Mouse (Mus musculus): ENCODE data around the gene Slf2. TPM values are rescaled to one million over a fixed set of nuclear protein-coding genes. Genes with fewer than 3 reads are reported as not detected.

Slf2 gene
- polyA plus RNA-seq, 1 experiment from 2014 or later, result 57.0 TPM

DNA sequence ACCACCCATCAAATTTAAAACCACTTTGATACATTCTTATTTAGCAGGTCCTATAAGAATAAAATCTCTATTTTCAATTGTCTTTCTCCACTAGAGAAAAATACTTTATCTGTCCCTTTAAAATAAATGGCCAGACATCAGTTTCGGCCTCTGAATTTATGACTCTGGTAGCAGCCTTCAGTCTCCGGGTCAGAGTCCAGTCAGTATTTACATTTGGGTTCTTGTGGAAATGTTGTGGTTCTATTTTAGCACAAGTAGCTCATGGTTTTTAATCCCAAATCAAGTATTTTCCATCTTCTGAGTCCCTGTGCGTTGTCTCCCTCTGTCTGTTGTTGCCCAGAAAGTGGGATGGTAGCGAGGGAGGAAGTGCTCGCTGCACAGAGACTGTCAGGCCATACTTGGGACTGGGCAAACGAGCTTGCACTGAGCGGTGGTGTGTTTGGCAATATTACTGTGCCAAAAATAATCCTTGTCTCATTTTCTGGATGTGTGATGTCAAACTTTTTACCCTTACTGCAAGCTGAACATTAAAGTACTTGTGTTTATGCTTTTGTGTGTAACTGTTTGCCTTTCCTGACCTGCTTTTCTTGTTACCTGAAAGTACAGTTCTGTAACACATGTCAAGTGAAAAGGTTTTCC, 51.6 kb downstream of the Slf2 start:
- H3K9me3 ChIP-seq (ENCODE audit: control insufficient read depth, low read length), result no peaks in the 10 kb centered on the region
- DNase-seq (ENCODE audit: low spot score) (no peak), ATAC-seq (ENCODE audit: insufficient number of reproducible peaks, low FRiP score, low TSS enrichment, low read depth) (no peak)
- no peak overlapping the region for H3K4me3 ChIP-seq (ENCODE audit: low read depth, low read length)
- H3K4me2 ChIP-seq (ENCODE audit: low read depth, severe bottlenecking), result no peak overlapping the region
- H3K9ac ChIP-seq (ENCODE audit: low read length), result no peak overlapping the region
- WGBS, result 87% methylated on average over 7 of the region's 7 CpGs
- H3K27ac ChIP-seq (replicated peaks; ENCODE audit: low read depth, low read length), result no peak overlapping the region
- no peaks in the 10 kb centered on the region for H3K27me3 ChIP-seq (ENCODE audit: control insufficient read depth, insufficient read depth, low read length)
- no peaks in the 10 kb centered on the region for H3K4me1 ChIP-seq (ENCODE audit: control insufficient read depth, insufficient read depth, low read length)
- peaks cover 11% of the 10 kb centered on the region; the same call in 1 of the 2 replicates for H3K36me3 ChIP-seq (ENCODE audit: control insufficient read depth, insufficient read depth, low read length)

GRCm38 (mm10) chr19:44983366-44983765, 52.4 kb downstream of the Slf2 start:
- H3K4me1 ChIP-seq (ENCODE audit: control insufficient read depth, insufficient read depth, low read length), result no peaks in the 10 kb centered on the region
- H3K4me2 ChIP-seq (ENCODE audit: low read depth, severe bottlenecking), result no peak overlapping the region
- DNase-seq (ENCODE audit: low spot score) (no peak), ATAC-seq (ENCODE audit: insufficient number of reproducible peaks, low FRiP score, low TSS enrichment, low read depth) (no peak)
- no peak overlapping the region for H3K9ac ChIP-seq (ENCODE audit: low read length)
- no peak overlapping the region for H3K27ac ChIP-seq (replicated peaks; ENCODE audit: low read depth, low read length)
- H3K9me3 ChIP-seq (ENCODE audit: control insufficient read depth, low read length), result no peaks in the 10 kb centered on the region
- H3K27me3 ChIP-seq (ENCODE audit: control insufficient read depth, insufficient read depth, low read length), result no peaks in the 10 kb centered on the region
- peaks cover 9% of the 10 kb centered on the region; the same call in 1 of the 2 replicates for H3K36me3 ChIP-seq (ENCODE audit: control insufficient read depth, insufficient read depth, low read length)
- WGBS, result 93% methylated on average over 6 of the region's 6 CpGs
- no peak overlapping the region for H3K4me3 ChIP-seq (ENCODE audit: low read depth, low read length)

DNA sequence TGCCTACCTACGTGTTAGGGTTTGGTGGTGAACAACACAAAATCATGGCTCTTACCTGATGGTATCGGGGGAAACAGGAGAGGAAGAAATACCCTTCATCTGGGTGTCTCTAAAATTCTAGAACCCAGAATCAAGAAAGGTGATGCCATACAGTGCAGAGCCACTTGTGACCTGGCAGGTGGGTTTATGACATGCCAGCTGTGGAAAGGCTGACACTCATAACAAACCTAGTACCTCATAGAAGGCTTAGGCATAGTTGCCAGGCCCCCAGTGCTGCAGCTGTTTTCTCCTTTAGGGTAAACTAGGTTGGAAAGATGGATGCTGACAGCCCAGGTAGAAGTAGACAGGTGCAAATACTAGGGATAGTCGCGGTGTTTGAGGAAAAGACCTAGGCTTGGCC, 53.5 kb downstream of the Slf2 start:
- H3K4me3 ChIP-seq (ENCODE audit: low read depth, low read length), result no peak overlapping the region
- DNase-seq (ENCODE audit: low spot score) (no peak), ATAC-seq (ENCODE audit: insufficient number of reproducible peaks, low FRiP score, low TSS enrichment, low read depth) (no peak)
- WGBS, result 98% methylated on average over 4 of the region's 4 CpGs
- H3K9me3 ChIP-seq (ENCODE audit: control insufficient read depth, low read length), result no peaks in the 10 kb centered on the region
- no peak overlapping the region for H3K27ac ChIP-seq (replicated peaks; ENCODE audit: low read depth, low read length)
- peaks cover 2% of the 10 kb centered on the region for H3K4me1 ChIP-seq (ENCODE audit: control insufficient read depth, insufficient read depth, low read length)
- no peak overlapping the region for H3K4me2 ChIP-seq (ENCODE audit: low read depth, severe bottlenecking)
- H3K27me3 ChIP-seq (ENCODE audit: control insufficient read depth, insufficient read depth, low read length), result no peaks in the 10 kb centered on the region
- H3K36me3 ChIP-seq (ENCODE audit: control insufficient read depth, insufficient read depth, low read length), result peaks cover 9% of the 10 kb centered on the region; the same call in 1 of the 2 replicates
- no peak overlapping the region for H3K9ac ChIP-seq (ENCODE audit: low read length)

DNA sequence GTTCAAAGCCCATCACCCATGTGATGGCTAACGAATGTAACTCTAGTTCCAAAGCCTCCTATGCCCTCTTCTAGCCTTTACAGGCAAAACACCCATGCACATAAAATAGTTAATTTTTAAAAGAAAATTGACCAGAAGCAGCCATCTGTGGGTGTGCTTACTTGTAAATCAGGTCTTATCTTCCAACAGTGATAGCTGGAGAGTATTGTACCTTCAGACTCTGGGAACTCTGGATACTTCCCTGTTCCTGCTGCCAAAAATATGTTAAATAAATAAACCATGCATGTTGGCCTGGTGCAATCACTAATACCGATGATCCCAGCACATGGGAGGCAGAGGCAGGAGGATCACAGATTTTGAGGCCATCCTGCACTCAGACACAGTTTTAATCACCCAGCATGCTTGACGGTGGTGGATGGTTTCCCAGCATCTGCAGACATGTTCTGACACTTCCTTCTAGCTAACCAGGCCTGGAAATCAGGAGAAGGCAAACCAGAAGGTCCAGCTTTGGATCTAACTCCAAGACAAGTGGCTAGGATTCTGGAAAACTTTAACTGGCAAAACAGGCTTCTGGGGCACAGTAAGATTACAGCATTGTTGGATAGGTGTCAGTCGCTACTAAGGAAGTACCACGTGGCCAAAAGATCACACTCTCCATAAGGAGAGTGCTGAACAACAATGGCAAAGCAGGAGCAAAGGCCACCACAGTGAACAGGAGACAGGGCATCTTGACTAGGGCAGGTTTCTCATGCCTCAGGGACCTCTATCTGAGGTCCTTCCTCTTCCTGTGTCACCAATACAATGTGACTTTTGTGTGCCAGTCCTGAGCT, 54.4 kb downstream of the Slf2 start:
- H3K4me1 ChIP-seq (ENCODE audit: control insufficient read depth, insufficient read depth, low read length), result peaks cover 12% of the 10 kb centered on the region
- H3K27ac ChIP-seq (replicated peaks; ENCODE audit: low read depth, low read length), result no peak overlapping the region
- no peaks in the 10 kb centered on the region for H3K9me3 ChIP-seq (ENCODE audit: control insufficient read depth, low read length)
- no peaks in the 10 kb centered on the region for H3K27me3 ChIP-seq (ENCODE audit: control insufficient read depth, insufficient read depth, low read length)
- DNase-seq (ENCODE audit: low spot score) (no peak), ATAC-seq (ENCODE audit: insufficient number of reproducible peaks, low FRiP score, low TSS enrichment, low read depth) (no peak)
- H3K9ac ChIP-seq (ENCODE audit: low read length), result no peak overlapping the region
- 66% methylated on average over 5 of the region's 5 CpGs for WGBS
- H3K4me2 ChIP-seq (ENCODE audit: low read depth, severe bottlenecking), result no peak overlapping the region
- peaks cover 7% of the 10 kb centered on the region; the same call in 1 of the 2 replicates for H3K36me3 ChIP-seq (ENCODE audit: control insufficient read depth, insufficient read depth, low read length)
- H3K4me3 ChIP-seq (ENCODE audit: low read depth, low read length), result no peak overlapping the region

- no peak overlapping the region for H3K27ac ChIP-seq (replicated peaks; ENCODE audit: low read depth, low read length)
- no peak overlapping the region for H3K9ac ChIP-seq (ENCODE audit: low read length)
- H3K36me3 ChIP-seq (ENCODE audit: control insufficient read depth, insufficient read depth, low read length), result no peaks in the 10 kb centered on the region
- H3K4me3 ChIP-seq (ENCODE audit: low read depth, low read length), result no peak overlapping the region
- 64% methylated on average over 6 of the region's 6 CpGs for WGBS
- H3K27me3 ChIP-seq (ENCODE audit: control insufficient read depth, insufficient read depth, low read length), result no peaks in the 10 kb centered on the region
- no peak for DNase-seq (ENCODE audit: low spot score)
- no peak overlapping the region for H3K4me2 ChIP-seq (ENCODE audit: low read depth, severe bottlenecking)
- ATAC-seq (ENCODE audit: insufficient number of reproducible peaks, low FRiP score, low TSS enrichment, low read depth), result no peak
- no peaks in the 10 kb centered on the region for H3K9me3 ChIP-seq (ENCODE audit: control insufficient read depth, low read length)
- peaks cover 13% of the 10 kb centered on the region for H3K4me1 ChIP-seq (ENCODE audit: control insufficient read depth, insufficient read depth, low read length)
Measured at GRCm38 (mm10) chr19:44987004-44987403, 56.1 kb downstream of the Slf2 start.

DNA sequence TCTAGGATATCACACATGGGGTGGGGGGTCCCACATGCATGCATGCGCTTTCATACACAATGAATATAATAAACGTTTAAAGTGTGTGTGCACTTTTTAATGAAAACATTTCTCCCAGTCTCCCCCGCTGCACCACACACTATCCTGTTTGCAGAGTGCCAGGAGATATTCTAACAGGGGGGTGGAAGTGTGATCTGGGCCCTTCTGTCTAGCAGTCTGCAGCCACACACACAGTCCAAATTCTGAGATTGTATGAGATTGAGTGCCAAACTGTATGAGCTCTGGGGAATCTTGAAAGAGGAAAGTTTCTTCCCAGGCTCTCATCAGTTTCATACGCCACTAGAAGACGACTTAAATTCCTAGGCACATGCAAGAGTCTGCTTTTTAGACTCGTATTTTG, 56.9 kb downstream of the Slf2 start:
- DNase-seq (ENCODE audit: low spot score), result no peak
- Histone ChIP-seq H3K36me3 (ENCODE audit: control insufficient read depth, insufficient read depth, low read length) (no peaks in the 10 kb centered on the region), H3K9ac (ENCODE audit: low read length) (no peak overlapping the region), H3K4me1 (ENCODE audit: control insufficient read depth, insufficient read depth, low read length) (peaks cover 15% of the 10 kb centered on the region), H3K9me3 (ENCODE audit: control insufficient read depth, low read length) (no peaks in the 10 kb centered on the region), H3K27ac (replicated peaks; ENCODE audit: low read depth, low read length) (no peak overlapping the region), H3K27me3 (ENCODE audit: control insufficient read depth, insufficient read depth, low read length) (no peaks in the 10 kb centered on the region), H3K4me3 (ENCODE audit: low read depth, low read length) (no peak overlapping the region), H3K4me2 (ENCODE audit: low read depth, severe bottlenecking) (no peak overlapping the region)
- 75% methylated on average over 6 of the region's 6 CpGs for WGBS
- no peak for ATAC-seq (ENCODE audit: insufficient number of reproducible peaks, low FRiP score, low TSS enrichment, low read depth)

GRCm38 (mm10) chr19:44988321-44988720, 57.4 kb downstream of the Slf2 start:
- Histone ChIP-seq H3K36me3 (ENCODE audit: control insufficient read depth, insufficient read depth, low read length) (no peaks in the 10 kb centered on the region), H3K9me3 (ENCODE audit: control insufficient read depth, low read length) (no peaks in the 10 kb centered on the region), H3K4me2 (ENCODE audit: low read depth, severe bottlenecking) (peak overlapping the region; percentile 96), H3K27ac (replicated peaks; ENCODE audit: low read depth, low read length) (no peak overlapping the region), H3K27me3 (ENCODE audit: control insufficient read depth, insufficient read depth, low read length) (no peaks in the 10 kb centered on the region), H3K9ac (ENCODE audit: low read length) (no peak overlapping the region), H3K4me3 (ENCODE audit: low read depth, low read length) (peak overlapping the region; percentile 75; the same call in 1 of the 2 replicates), H3K4me1 (ENCODE audit: control insufficient read depth, insufficient read depth, low read length) (peaks cover 15% of the 10 kb centered on the region)
- WGBS, result 26% methylated on average over 9 of the region's 9 CpGs
- no peak for ATAC-seq (ENCODE audit: insufficient number of reproducible peaks, low FRiP score, low TSS enrichment, low read depth)
- no peak for DNase-seq (ENCODE audit: low spot score)

- under 1% methylated on average over 44 of the region's 58 CpGs for WGBS
- peaks cover 15% of the 10 kb centered on the region for H3K4me1 ChIP-seq (ENCODE audit: control insufficient read depth, insufficient read depth, low read length)
- no peaks in the 10 kb centered on the region for H3K27me3 ChIP-seq (ENCODE audit: control insufficient read depth, insufficient read depth, low read length)
- peak; percentile 79 for DNase-seq (ENCODE audit: low spot score)
- H3K4me2 ChIP-seq (ENCODE audit: low read depth, severe bottlenecking), result peak within 1 kb of the TSS; percentile 96
- peak; percentile 72 for ATAC-seq (ENCODE audit: insufficient number of reproducible peaks, low FRiP score, low TSS enrichment, low read depth)
- H3K9me3 ChIP-seq (ENCODE audit: control insufficient read depth, low read length), result no peaks in the 10 kb centered on the region
- H3K9ac ChIP-seq (ENCODE audit: low read length), result peak within 1 kb of the TSS; percentile 75
- H3K36me3 ChIP-seq (ENCODE audit: control insufficient read depth, insufficient read depth, low read length), result no peaks in the 10 kb centered on the region
- peak within 1 kb of the TSS; percentile 21; the same call in 1 of the 2 replicates for H3K27ac ChIP-seq (replicated peaks; ENCODE audit: low read depth, low read length)
- H3K4me3 ChIP-seq (ENCODE audit: low read depth, low read length), result peak within 1 kb of the TSS; percentile 75
Measured at GRCm38 (mm10) chr19:44988831-44989566, 58.0 kb downstream of the Slf2 start, which contains the start of gene Sema4g. Gene Sema4g (plus strand): TSS chr19:44989101.
